Mouse (Mus musculus) myocyte (in vitro differentiated cells): ENCODE results near the gene Gm49661.

ENCODE experiments used
- CEBPB ChIP-seq: IDR thresholded peaks from 2 replicates; pipeline ENCODE4 v1.6.1; 2011; ENCODE audit warnings: mild to moderate bottlenecking, moderate library complexity; ENCODE audit not compliant: poor library complexity, insufficient read depth, severe bottlenecking
- MAX ChIP-seq: IDR thresholded peaks from one replicate; pipeline ENCODE4 v1.6.1; 2011; ENCODE audit warnings: low read depth, mild to moderate bottlenecking, control low read depth
- MYOD1 ChIP-seq, 3 experiments: IDR thresholded peaks; one replicate each; pipeline ENCODE4 v1.6.1; 2011; ENCODE audit warnings: control low read depth in 2 of 3, low read depth in 2 of 3, mild to moderate bottlenecking in 2 of 3, moderate library complexity in 1 of 3; ENCODE audit not compliant: insufficient read length in 2 of 3, control insufficient read depth in 1 of 3
- POLR2A ChIP-seq: IDR thresholded peaks from one replicate; pipeline ENCODE4 v1.6.1; 2011; ENCODE audit warnings: low read depth, mild to moderate bottlenecking, control low read depth, moderate library complexity; ENCODE audit not compliant: insufficient read length
- POLR2AphosphoS2 ChIP-seq: IDR thresholded peaks from one replicate; pipeline ENCODE4 v1.6.1; 2011; ENCODE audit warnings: low read depth, control low read depth; ENCODE audit not compliant: insufficient read length
- SRF ChIP-seq: IDR thresholded peaks from one replicate; pipeline ENCODE4 v1.6.1; 2011; ENCODE audit warnings: low read depth; ENCODE audit not compliant: control insufficient read depth, insufficient read length
- TCF12 ChIP-seq: IDR thresholded peaks from one replicate; pipeline ENCODE4 v1.6.1; 2011; ENCODE audit warnings: mild to moderate bottlenecking, control low read depth; ENCODE audit not compliant: poor library complexity, insufficient read depth, severe bottlenecking

DNA sequence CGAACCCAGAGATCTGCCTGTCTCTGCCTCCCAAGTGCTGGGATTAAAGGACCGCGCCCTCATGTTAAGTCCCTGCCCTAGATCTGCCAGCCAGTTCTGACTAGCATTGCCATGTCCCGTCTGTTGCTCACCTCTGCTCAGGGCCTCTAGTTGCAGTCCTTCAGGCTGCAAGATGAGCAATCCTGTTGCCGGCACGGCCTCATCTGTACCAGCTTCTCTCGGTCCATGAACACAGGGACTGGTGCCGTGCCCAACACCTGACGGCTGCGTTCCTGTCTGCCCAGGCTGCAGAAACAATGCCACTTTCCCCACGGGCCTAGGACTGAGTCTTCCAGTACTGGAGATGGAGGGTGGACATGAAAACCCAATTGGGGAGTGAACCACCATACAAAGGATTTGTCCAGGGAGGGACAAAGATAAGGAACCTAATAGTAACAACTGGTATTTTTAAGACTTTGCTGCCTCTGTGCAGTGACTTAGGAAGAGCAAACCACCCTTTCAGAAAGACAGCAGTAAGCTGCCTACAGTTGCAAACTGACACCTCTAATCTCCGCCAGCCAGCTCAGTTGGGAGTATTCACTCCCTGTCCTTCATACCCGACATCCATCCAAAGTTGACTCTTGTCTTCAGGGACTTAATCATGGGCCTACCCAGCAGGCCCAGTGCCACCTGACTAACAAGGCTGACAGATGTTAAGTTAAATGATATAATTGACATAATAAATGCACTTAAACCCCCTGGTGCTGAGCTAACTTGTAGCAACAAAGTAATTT is 1.5 kb downstream of the Gm49661 start:
- no peak for TF ChIP-seq POLR2A
- TF ChIP-seq MYOD1 (IDR thresholded peaks at IDR 0.05; ENCODE audit: control insufficient read depth in 1 of 3, insufficient read length in 2 of 3, low read depth in 2 of 3) = no peak
- TF ChIP-seq TCF12 = no peak
- no peak for TF ChIP-seq POLR2AphosphoS2
- no peak for TF ChIP-seq SRF
- TF ChIP-seq CEBPB = no peak
- no peak for TF ChIP-seq MAX
